Mouse (Mus musculus) CD4-positive, CD25-positive, alpha-beta regulatory T cell, adult 9 weeks (primary cell): ENCODE data around the gene Bpifb4. TPM values are rescaled to one million over a fixed set of nuclear protein-coding genes. Genes with fewer than 3 reads are reported as not detected.

Experiments
- polyA plus RNA-seq: library from polyadenylated mRNA; unstranded; fragments of 100-300 nt; shearing (Covaris generic); gene quantifications from one replicate; pipeline ENCODE4 v1.2.1, GENCODE M21; 2017

The Bpifb4 gene
- polyA plus RNA-seq, result not detected

DNA sequence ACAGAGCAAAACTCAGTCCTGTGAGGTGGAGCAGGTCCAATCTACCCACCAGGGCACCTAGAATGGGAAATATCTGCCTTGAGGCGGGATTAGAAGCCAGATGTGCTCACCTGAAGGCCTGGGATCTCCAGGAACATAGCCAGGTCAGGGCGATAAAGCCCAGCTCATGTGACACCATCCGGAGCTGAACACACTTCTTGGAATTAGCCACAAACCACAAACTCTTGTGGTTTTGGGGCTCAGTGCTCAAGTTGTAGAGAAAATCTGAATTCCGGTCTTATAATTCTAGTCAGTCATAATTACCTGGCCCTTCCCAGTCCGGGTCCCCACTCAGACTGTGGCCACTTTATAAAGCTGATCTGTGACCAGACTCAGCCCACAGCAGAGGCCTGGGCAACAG lies at the start of gene Bpifb4:
Gene Bpifb4 (plus strand): TSS at position 370 of the 400 bp plus-strand sequence.

DNA sequence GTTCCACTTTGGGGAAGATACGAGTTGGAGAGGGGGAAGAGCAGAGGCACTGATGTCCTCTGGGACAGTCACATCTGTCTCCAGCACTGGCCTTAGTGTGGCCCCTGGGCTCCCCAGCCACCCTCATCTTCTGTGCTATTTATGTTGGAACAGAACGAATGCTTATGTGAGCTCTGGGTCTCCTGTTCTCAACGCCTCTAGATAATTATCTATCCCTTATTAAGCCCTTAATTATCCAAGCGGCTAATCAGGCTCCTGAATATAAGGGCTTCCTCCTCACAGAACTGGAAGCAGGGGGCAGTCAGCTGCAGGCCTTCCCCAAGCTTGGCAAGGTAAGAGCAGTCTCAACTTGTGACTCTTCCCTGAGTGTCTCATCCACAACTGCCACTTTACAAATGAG lies 37.9 kb upstream of the Bpifb4 start, which contains the start of gene Bpifb6:
Gene Bpifb6 (plus strand): TSS at position 301 of the 400 bp plus-strand sequence.

DNA sequence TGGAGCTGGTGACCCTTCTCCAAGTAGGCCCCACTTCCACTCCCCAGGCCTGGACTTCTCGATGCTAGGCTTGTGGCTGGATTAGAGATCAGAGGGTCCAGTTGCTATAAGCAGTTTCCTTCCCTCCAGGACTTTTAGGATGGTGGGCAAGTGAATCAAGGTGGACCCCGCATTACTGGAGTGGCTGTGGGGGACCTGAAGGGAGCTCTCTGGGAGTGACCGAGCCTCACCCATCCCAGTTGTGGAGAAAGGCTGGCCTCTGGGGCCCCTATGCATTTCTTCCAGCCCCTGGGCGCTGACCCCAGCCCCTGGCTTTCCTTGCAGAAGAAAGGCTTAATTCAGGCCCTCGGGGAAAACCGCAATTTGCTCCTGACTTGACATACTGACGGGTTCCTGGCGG lies 20.1 kb upstream of the Bpifb4 start, which contains the start of gene Bpifb3:
Gene Bpifb3 (plus strand): TSS at position 301 of the 400 bp plus-strand sequence.

DNA sequence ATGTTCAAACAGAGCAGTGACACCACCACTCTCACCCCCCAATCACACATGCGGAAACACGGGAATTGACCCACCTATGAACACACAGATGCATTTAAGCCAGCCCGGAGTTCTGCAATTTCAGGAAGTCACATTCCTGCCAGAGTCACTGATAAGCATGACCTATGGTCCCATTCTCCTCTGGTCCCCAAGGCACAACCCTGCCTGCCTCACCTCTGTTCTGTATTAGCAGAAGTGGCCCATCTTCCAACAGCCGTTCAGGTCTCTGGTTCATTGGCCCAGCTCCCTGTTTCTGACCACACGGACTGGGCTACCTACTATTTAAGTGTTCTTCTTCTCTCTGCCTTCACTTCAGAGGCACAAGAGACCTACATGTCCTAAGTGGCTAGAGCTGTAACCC lies 36.6 kb downstream of the Bpifb4 start, which contains the start of gene Bpifa6:
Gene Bpifa6 (plus strand): TSS at position 364 of the 400 bp plus-strand sequence.

DNA sequence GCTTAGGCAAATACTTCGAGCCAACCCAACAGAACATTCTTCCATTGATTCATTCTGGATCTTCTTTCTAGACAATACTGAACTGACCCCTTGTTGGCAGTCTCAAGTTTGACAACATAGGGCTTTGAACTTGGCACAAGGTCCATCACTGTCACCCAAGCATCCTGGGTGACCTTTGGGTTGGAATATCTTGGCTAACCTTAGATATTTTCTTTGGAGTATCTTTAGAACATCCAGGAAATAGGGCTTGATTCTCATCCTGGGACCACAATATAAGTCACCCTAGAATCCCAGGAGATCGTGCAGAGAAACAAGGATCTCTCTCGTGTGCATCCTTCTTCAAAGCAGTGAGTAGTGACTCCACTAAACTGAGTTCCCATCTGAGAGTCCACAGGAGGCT lies 70.0 kb downstream of the Bpifb4 start, which contains the start of gene Bpifa2:
Gene Bpifa2 (plus strand): TSS at position 301 of the 400 bp plus-strand sequence.

Other genes starting within 250 kb of the Bpifb4 start
- gene Dnmt3c, start 241.6 kb upstream of the Bpifb4 start, polyA plus RNA-seq, result not detected
- 227 TPM for gene Mapre1, start 196.9 kb upstream of the Bpifb4 start, polyA plus RNA-seq
- 0.82 TPM for gene Efcab8, start 158.3 kb upstream of the Bpifb4 start, polyA plus RNA-seq
- not detected for gene Sun5, start 67.1 kb upstream of the Bpifb4 start, polyA plus RNA-seq
- gene Bpifb2, start 63.2 kb upstream of the Bpifb4 start, polyA plus RNA-seq, result not detected
- gene Bpifb6, start 37.8 kb upstream of the Bpifb4 start, polyA plus RNA-seq, result not detected
- gene Bpifb3, start 20.0 kb upstream of the Bpifb4 start, polyA plus RNA-seq, result not detected
- not detected for gene Bpifa6, start 36.7 kb downstream of the Bpifb4 start, polyA plus RNA-seq
- gene Bpifa2, start 70.1 kb downstream of the Bpifb4 start, polyA plus RNA-seq, result not detected
- gene Bpifa3, start 192.1 kb downstream of the Bpifb4 start, polyA plus RNA-seq, result not detected
- gene Bpifa1, start 204.7 kb downstream of the Bpifb4 start, polyA plus RNA-seq, result not detected
- gene Bpifa5, start 224.4 kb downstream of the Bpifb4 start, polyA plus RNA-seq, result not detected